Mouse (Mus musculus) adrenal gland, postnatal 10 days (tissue): ENCODE measurements at regions not wholly inside any gene's neighbourhood (a gene's known extent, or its start where the extent isn't known, plus 50 kb on each side); places are given as distances from the start of the nearest gene placed in this dataset.

Experiments
- DNase-seq: peaks from one replicate; pipeline ENCODE4 v3.0.0; 2021; ENCODE audit warnings: mixed read lengths

DNA sequence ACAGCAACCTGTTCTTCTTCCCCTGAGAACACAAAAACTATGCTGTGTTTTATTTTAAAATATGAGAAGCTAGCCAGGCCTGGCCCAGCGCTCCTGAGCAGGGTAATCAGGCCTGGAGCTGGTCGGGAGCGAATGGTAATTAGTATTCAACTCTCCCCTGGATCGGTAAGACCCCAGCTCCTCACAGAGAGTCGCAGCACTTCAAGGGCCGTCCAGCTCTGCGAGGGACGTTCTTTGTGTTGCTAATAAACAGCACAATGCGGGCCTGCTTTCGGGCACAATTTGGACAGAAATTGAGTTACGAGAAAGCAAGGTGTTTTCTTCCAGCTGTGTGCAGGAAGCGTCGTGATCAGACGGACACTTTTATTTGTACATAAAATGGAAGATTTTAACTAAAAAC is 69.5 kb upstream of the Spaca7 start:
- DNase-seq: no peak

DNA sequence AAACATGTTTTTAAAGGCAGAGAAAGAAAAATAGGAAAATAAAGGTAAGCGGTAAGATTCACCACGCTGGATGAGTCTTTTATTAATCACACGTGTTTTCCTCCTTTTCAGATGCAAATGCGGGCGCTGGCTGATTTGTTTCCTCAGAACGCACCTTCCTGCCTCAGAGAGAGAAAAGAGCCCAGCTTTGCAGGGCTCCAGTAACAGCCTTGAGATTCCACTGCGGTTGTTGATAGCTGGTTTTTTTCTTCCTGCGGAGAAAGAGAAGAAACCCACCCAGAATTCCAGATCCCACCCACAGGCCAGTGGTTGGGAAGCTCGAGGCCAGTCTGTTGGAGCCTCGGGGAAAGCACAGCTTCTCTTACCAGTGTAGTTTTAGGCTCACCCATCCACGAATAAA is 68.6 kb upstream of the Spaca7 start:
- no peak for DNase-seq

DNA sequence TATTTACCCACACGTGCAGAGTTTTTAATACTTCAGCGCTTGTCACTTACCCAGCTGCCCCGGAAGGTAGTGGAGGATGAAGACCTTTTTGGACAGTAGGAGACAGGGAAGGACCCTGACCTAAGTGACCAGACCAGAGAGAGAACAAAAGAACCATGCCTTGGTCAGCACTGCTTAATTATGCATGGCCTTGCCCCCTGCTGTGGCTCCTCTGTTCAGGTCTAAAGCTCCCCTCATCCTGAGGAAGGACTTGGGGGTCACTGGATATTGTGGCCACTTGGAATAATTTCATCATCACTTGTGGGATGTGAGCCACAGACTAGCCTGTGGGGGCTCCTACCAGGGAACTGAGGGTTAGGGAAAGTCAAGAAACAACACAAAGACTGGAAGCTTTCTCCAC is 68.1 kb upstream of the Spaca7 start:
- no peak for DNase-seq

DNA sequence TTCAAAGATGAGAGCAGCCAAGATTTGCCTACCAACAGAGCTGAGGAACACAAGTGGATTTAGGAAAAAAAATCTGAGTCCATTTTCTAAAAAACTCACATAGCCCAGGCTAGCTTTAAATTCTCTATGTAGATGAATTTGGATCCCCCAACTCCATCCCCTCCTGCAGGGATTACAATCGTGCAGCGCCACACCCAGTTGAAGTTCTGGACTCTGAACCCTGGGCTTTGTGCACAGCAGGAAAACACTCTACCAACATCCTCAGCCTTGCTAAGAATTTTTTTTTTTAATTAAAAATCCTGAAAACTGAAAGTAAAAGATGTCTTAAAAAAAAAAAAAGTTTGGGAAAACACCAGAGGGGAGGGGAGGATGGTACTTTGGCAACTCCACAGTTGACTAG is 62.6 kb upstream of the Spaca7 start:
- DNase-seq: no peak

DNA sequence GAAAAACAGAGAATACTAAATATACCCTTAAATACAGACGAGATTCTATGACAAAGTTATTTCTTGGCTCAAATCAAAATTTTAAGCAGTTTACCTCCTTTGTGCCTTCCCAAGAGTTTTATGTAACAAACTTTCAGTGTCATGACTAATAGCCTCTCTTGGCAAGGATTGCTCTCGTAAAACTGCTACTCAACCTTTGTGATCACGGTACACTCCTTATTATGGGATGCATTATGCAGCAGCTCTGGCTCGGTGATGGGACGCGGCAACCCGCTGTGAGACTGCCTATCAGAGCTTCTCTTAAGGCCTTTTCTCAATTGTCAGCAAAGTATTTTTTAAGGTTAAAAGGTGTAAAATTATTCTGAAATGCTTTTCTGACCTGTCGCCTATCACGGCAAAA is 59.8 kb upstream of the Spaca7 start:
- no peak for DNase-seq

DNA sequence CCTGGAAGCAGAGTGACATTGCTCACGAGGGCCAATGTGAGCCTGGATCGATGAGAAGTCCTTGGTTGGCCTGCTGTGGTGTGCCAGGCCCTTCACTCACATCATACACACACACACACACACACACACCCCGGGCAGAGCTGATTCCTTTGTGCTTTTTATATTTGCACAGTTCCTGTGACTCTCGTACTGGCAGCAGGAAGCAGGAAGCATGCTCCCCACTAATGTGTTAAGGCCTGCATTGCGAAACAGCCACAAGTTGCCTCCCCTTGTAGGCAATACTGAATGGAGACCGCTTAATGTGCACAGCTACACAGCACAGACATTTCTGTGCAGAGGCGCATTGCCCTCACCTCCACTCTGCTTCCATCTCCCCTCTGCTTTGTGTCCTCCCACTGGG is 58.7 kb upstream of the Spaca7 start:
- DNase-seq: no peak

DNA sequence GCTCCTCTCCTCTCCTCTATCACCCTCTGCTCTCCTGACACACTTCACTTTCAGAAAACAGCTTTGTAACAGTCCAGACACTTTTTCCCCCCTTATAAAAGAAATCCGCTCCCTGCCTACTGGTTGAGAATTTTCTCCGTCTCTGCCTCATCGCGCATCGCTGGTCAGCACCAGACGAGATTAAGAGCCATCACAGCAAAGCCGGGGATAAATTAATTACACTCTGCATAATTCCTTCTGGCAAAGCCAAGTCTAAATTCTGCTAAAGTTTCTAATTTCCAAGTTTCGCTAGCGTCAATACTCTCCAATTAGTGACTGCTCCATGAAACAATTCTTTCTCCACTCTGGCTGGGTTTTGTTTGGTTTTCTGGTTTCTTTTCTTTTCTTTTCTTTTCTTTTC is 51.2 kb upstream of the Spaca7 start:
- no peak for DNase-seq
